Mouse (Mus musculus) left cerebral cortex, adult 11 months (tissue): ENCODE results near the gene Esp4.
"Not testable (repeated sequence)": the region's sequence is repeated elsewhere in the genome, so short reads cannot be mapped to it uniquely, and the experiment has no call there.

Experiments used
- DNase-seq: peaks from one replicate; pipeline ENCODE4 v3.0.0; 2022; ENCODE audit warnings: low spot score

Esp4 gene

DNA sequence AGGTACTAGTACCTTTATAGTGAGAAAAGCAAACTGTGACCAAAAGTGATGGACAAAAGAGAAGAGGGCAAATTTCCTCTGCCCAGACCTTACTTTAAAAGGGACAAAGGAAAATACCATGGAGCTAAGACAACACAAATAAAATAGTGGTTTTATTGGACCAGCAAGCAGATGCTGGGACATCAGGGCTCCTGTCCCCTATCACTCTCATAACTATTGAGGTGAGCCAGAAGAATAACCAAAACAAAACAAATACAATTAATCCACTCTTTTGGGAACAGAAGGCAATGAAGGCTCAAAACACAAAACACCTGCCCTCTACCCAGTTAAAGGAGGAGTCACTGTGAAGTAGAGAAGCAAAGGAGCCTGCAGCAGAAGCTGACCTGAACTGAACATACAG lies at the start of gene Esp4:
TSS of gene Esp4 (plus strand) at position 301 of the 400 bp plus-strand sequence.
- no peak for DNase-seq

DNA sequence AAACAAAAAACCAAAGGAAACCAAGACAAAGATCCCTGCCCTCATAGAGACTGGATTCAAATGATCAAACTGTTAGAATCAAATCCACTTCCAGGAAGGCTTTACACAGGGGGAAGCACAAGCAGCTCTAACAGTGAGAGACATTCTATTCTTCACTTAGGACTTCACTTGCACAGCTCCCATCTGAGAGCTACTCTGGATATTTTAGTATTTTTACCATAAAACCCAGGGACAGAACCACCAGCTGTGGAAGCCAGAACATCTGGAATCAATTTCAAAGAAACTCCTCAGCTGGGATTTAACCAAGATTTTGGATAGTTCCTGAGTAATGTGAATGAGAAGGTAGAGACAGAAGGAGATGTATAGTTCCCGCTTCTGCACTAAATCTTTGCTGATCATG lies 44.9 kb upstream of the Esp4 start:
- no peak for DNase-seq

DNA sequence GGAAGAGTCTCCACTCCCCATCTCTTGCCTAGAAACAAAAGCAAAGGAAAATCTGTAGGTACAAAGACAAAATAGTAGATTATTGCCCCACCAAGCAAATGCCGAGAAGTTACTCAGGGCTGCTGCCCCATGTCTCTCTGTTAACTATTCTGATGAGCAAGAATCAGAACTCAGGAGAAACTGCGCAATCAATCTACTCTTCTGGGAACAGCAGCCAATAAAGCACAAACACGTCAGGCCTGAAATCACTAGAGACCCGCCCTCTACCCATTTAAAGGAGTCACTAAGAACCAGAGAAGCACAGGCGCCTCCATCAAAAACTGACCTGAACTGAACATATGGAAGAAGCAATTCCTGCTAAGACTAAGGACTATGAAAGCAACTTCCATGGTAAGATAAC lies 37.2 kb upstream of the Esp4 start, which contains the start of gene Esp6:
TSS of gene Esp6 (plus strand) at position 301 of the 400 bp plus-strand sequence.
- no peak for DNase-seq

DNA sequence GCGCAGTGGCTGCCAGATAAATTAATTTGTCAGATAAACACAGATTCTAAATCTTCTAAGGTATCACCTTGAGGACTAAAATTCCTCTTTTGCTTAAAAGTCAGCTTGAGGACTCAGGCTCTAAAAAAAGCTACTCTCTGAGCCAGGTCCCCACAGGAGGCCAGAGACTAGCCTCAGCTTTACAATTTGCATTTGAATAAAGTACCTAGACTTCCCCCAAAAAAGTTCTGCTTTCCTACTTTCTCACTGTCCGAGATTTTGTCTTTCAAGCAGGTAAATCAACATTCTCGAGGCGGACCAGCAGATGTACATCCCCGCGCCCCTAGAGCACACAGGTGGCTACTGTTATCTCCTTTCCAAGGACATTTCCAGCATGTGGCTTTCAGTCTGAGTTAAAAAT lies 14.5 kb upstream of the Esp4 start:
- DNase-seq: not testable (repeated sequence)

DNA sequence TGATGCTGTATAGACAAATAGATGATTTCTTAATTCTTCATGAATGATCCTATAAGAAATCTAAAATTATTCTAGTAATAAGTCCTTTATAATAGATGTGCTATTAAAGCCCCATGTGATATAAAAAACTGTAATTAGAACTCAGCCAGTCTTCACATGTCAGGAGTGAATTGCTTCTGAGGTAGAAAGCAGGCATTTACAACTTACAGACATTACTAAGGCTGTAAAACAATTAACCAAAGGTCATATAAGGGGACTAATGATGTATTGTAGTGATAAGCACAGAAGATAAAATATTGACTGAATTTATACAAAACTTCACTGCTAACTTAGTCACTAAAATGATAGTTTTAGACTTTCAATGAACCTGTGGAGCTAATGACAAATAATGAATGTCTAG lies 7.1 kb upstream of the Esp4 start:
- DNase-seq: no peak

DNA sequence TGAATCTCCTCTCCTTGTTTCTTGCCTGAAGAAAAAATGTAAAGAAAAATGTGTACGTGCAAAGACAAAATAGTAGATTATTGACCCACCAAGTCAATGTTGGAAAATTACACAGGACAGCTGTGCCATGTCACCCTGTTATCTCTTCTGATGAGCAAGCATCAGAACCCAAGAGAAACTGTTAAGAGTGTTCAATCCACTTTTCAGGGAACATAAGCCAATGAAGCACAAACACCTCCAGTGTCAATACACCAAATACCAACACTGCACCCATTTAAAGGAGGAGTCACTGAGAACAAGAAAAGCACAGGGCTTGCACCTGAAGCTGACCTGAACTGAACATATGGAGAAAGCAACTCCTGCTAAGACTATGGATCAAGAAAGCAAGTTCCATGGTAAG lies 33.4 kb downstream of the Esp4 start, which contains the start of gene Esp3:
TSS of gene Esp3 (plus strand) at position 301 of the 400 bp plus-strand sequence.
- DNase-seq: not testable (repeated sequence)
